Mouse (Mus musculus): ENCODE data around the gene Vezf1.

Gene Vezf1

GRCm38 (mm10) chr11:88098021-88098729 is 30.1 kb downstream of the Vezf1 start, which contains the start of gene Cuedc1:
Gene Cuedc1 (plus strand): TSS chr11:88098058.
- no peak for DNase-seq (ENCODE audit: low read depth, low spot score)

GRCm38 (mm10) chr11:88098787-88099598 is 30.9 kb downstream of the Vezf1 start:
- peak; percentile 73 for DNase-seq (ENCODE audit: low read depth, low spot score)

- peak; percentile 52 for DNase-seq (ENCODE audit: low read depth, low spot score)
These were observed 31.5 kb downstream of the Vezf1 start for GRCm38 (mm10) chr11:88099599-88100023.

- DNase-seq (ENCODE audit: low read depth, low spot score), result no peak
These were observed 32.1 kb downstream of the Vezf1 start for GRCm38 (mm10) chr11:88100170-88100569.

GRCm38 (mm10) chr11:88103214-88103941 is 35.3 kb downstream of the Vezf1 start:
- peak; percentile 23 for DNase-seq (ENCODE audit: low read depth, low spot score)

- no peak for DNase-seq (ENCODE audit: low read depth, low spot score)
These were observed 37.6 kb downstream of the Vezf1 start for GRCm38 (mm10) chr11:88105494-88106291.

- no peak for DNase-seq (ENCODE audit: low read depth, low spot score)
These were observed 38.1 kb downstream of the Vezf1 start for GRCm38 (mm10) chr11:88106292-88106554.

GRCm38 (mm10) chr11:88107365-88107764 is 39.3 kb downstream of the Vezf1 start:
- no peak for DNase-seq (ENCODE audit: low read depth, low spot score)

GRCm38 (mm10) chr11:88110031-88110594 is 42.0 kb downstream of the Vezf1 start:
- DNase-seq (ENCODE audit: low read depth, low spot score), result no peak

- DNase-seq (ENCODE audit: low read depth, low spot score), result no peak
These were observed 44.0 kb downstream of the Vezf1 start for GRCm38 (mm10) chr11:88112078-88112477.

- no peak for DNase-seq (ENCODE audit: low read depth, low spot score)
These were observed 44.7 kb downstream of the Vezf1 start for GRCm38 (mm10) chr11:88112677-88113333.

- no peak for DNase-seq (ENCODE audit: low read depth, low spot score)
These were observed 45.6 kb downstream of the Vezf1 start for GRCm38 (mm10) chr11:88113543-88114271.

- DNase-seq (ENCODE audit: low read depth, low spot score), result no peak
These were observed 46.8 kb downstream of the Vezf1 start for GRCm38 (mm10) chr11:88114871-88115301.

- no peak for DNase-seq (ENCODE audit: low read depth, low spot score)
These were observed 48.5 kb downstream of the Vezf1 start for GRCm38 (mm10) chr11:88116568-88116967.

GRCm38 (mm10) chr11:88117356-88118090 is 49.4 kb downstream of the Vezf1 start:
- DNase-seq (ENCODE audit: low read depth, low spot score), result no peak

- no peak for DNase-seq (ENCODE audit: low read depth, low spot score)
These were observed 50.0 kb downstream of the Vezf1 start for GRCm38 (mm10) chr11:88118091-88118440.

GRCm38 (mm10) chr11:88118817-88119642 is 51.0 kb downstream of the Vezf1 start:
- DNase-seq (ENCODE audit: low read depth, low spot score), result peak; percentile 34

- DNase-seq (ENCODE audit: low read depth, low spot score), result no peak
These were observed 54.5 kb downstream of the Vezf1 start for GRCm38 (mm10) chr11:88122545-88122944.

Measured in R1 (cell line).